Mouse (Mus musculus) heart, embryonic 11.5 days (tissue): ENCODE results near the gene Plpp3. TPM values are rescaled to one million over a fixed set of nuclear protein-coding genes. Genes with fewer than 3 reads are reported as not detected.

ENCODE experiments used
- ATAC-seq: fragments of 200-750 bp; cut with Nextera tagmentation; replicated peaks from 2 replicates; pipeline ENCODE4 v1.8.0; 2017; ENCODE audit warnings: moderate library complexity; ENCODE audit not compliant: insufficient number of reproducible peaks, low FRiP score, low TSS enrichment
- H3K27ac ChIP-seq: fragments of 300-500 bp; sonication (generic); 2 replicates; pipeline ENCODE4 v1.5.1; 2014; ENCODE audit warnings: mild to moderate bottlenecking, low read depth, low read length
- H3K27me3 ChIP-seq: fragments of 300-500 bp; sonication (generic); 2 replicates; pipeline ENCODE4 v1.6.1; 2014; ENCODE audit warnings: mild to moderate bottlenecking, low read length, mixed read lengths; ENCODE audit not compliant: control insufficient read depth, insufficient read depth
- H3K36me3 ChIP-seq: fragments of 300-500 bp; sonication (generic); 2 replicates; pipeline ENCODE4 v1.6.1; 2014; ENCODE audit warnings: mild to moderate bottlenecking, low read length, moderate library complexity, mixed read lengths; ENCODE audit not compliant: control insufficient read depth, insufficient read depth
- H3K4me1 ChIP-seq: fragments of 300-500 bp; sonication (generic); 2 replicates; pipeline ENCODE4 v1.6.1; 2014; ENCODE audit warnings: low read length; ENCODE audit not compliant: control insufficient read depth, insufficient read depth
- H3K4me2 ChIP-seq: fragments of 300-500 bp; sonication (generic); 2 replicates; pipeline ENCODE4 v1.6.1; 2014; ENCODE audit warnings: mild to moderate bottlenecking, moderate library complexity
- H3K4me3 ChIP-seq: fragments of 300-500 bp; sonication (generic); 2 replicates; pipeline ENCODE4 v1.5.1; 2014; ENCODE audit warnings: low read depth, low read length
- H3K9ac ChIP-seq: fragments of 300-500 bp; sonication (generic); 2 replicates; pipeline ENCODE4 v1.6.1; 2014; ENCODE audit warnings: mild to moderate bottlenecking, low read depth, low read length, moderate library complexity
- H3K9me3 ChIP-seq: fragments of 300-500 bp; sonication (generic); replicated peaks from 2 replicates; pipeline ENCODE4 v1.6.1; 2016; ENCODE audit warnings: low read length; ENCODE audit not compliant: control insufficient read depth
- whole genome bisulfite sequencing: fragments of 180-500 bp; shearing (Covaris S2); extraction: QIAGEN DNeasy Blood & Tissue Kit; methylation state at CpG from one replicate; pipeline ENCODE4 v1.1.7; 2014; ENCODE audit not compliant: insufficient replicate concordance; 5-methylcytosine and 5-hydroxymethylcytosine counted together
- polyA plus RNA-seq: library from polyadenylated mRNA; unstranded; fragments of >200 nt; fragmentation: Nextera tagmentation; extraction: Ambion mirVana; gene quantifications from 2 replicates; pipeline ENCODE4 v1.2.1, GENCODE M21; 2014

The Plpp3 gene
- polyA plus RNA-seq, 1 experiment from 2014 or later: 23.8 TPM

- H3K27me3 ChIP-seq: no peaks in the 10 kb centered on the region; the same call in 1 of the 2 replicates
- WGBS: 82% methylated on average over 4 of the region's 4 CpGs
- H3K27ac ChIP-seq: no peak overlapping the region
- H3K4me1 ChIP-seq: peaks cover 12% of the 10 kb centered on the region; the same call in 1 of the 2 replicates
- no peak overlapping the region for H3K9ac ChIP-seq
- no peaks in the 10 kb centered on the region for H3K9me3 ChIP-seq
- H3K36me3 ChIP-seq: no peaks in the 10 kb centered on the region
- no peak overlapping the region for H3K4me3 ChIP-seq
- no peak for ATAC-seq
- no peak overlapping the region for H3K4me2 ChIP-seq
Measured at GRCm38 (mm10) chr4:105254365-105254764, 97.2 kb downstream of the Plpp3 start.

GRCm38 (mm10) chr4:105255185-105255584 is 98.0 kb downstream of the Plpp3 start:
- Histone ChIP-seq H3K4me1 (peaks cover 12% of the 10 kb centered on the region; the same call in 1 of the 2 replicates), H3K27ac (no peak overlapping the region), H3K4me3 (no peak overlapping the region), H3K36me3 (no peaks in the 10 kb centered on the region), H3K9ac (no peak overlapping the region), H3K9me3 (no peaks in the 10 kb centered on the region), H3K27me3 (no peaks in the 10 kb centered on the region; the same call in 1 of the 2 replicates), H3K4me2 (no peak overlapping the region)
- no peak for ATAC-seq
- WGBS: 72% methylated on average over 3 of the region's 3 CpGs

- no peak for ATAC-seq
- WGBS: 73% methylated on average over 11 of the region's 11 CpGs
Measured at GRCm38 (mm10) chr4:105257667-105258560, 100.8 kb downstream of the Plpp3 start.

GRCm38 (mm10) chr4:105260385-105260784 is 103.2 kb downstream of the Plpp3 start:
- H3K27me3 ChIP-seq: no peaks in the 10 kb centered on the region
- no peaks in the 10 kb centered on the region; the same call in 1 of the 2 replicates for H3K4me1 ChIP-seq
- H3K9me3 ChIP-seq: no peaks in the 10 kb centered on the region
- no peak for ATAC-seq
- no peak overlapping the region for H3K9ac ChIP-seq
- no peak overlapping the region for H3K4me2 ChIP-seq
- H3K36me3 ChIP-seq: no peaks in the 10 kb centered on the region
- H3K27ac ChIP-seq: no peak overlapping the region
- H3K4me3 ChIP-seq: no peak overlapping the region
- 34% methylated on average over 2 of the region's 2 CpGs for WGBS

More at GRCm38 (mm10) chr4:105257667-105258560, 100.8 kb downstream of the Plpp3 start:
- Histone ChIP-seq H3K9me3 (no peaks in the 10 kb centered on the region), H3K27me3 (no peaks in the 10 kb centered on the region), H3K36me3 (no peaks in the 10 kb centered on the region), H3K4me2 (no peak overlapping the region), H3K9ac (no peak overlapping the region), H3K4me1 (peaks cover 11% of the 10 kb centered on the region), H3K4me3 (no peak overlapping the region), H3K27ac (no peak overlapping the region)

- ATAC-seq: no peak
- no peak overlapping the region for H3K4me2 ChIP-seq
- no peaks in the 10 kb centered on the region; the same call in 1 of the 2 replicates for H3K4me1 ChIP-seq
- H3K4me3 ChIP-seq: no peak overlapping the region
- no peaks in the 10 kb centered on the region for H3K36me3 ChIP-seq
- WGBS: 49% methylated on average over 9 of the region's 9 CpGs
- no peak overlapping the region for H3K27ac ChIP-seq
- H3K9ac ChIP-seq: no peak overlapping the region
- H3K27me3 ChIP-seq: no peaks in the 10 kb centered on the region
- no peaks in the 10 kb centered on the region for H3K9me3 ChIP-seq
Measured at GRCm38 (mm10) chr4:105260893-105261769, 104.0 kb downstream of the Plpp3 start.

- WGBS: 72% methylated on average over 12 of the region's 12 CpGs
- H3K9ac ChIP-seq: no peak overlapping the region
- no peak overlapping the region for H3K4me2 ChIP-seq
- no peaks in the 10 kb centered on the region for H3K27me3 ChIP-seq
- no peak overlapping the region for H3K27ac ChIP-seq
- no peaks in the 10 kb centered on the region for H3K36me3 ChIP-seq
- H3K9me3 ChIP-seq: no peaks in the 10 kb centered on the region
- ATAC-seq: no peak
- no peaks in the 10 kb centered on the region; the same call in 1 of the 2 replicates for H3K4me1 ChIP-seq
- no peak overlapping the region for H3K4me3 ChIP-seq
Measured at GRCm38 (mm10) chr4:105262358-105262757, 105.2 kb downstream of the Plpp3 start.

- no peak overlapping the region for H3K4me2 ChIP-seq
- no peaks in the 10 kb centered on the region for H3K9me3 ChIP-seq
- H3K4me1 ChIP-seq: no peaks in the 10 kb centered on the region; the same call in 1 of the 2 replicates
- H3K36me3 ChIP-seq: no peaks in the 10 kb centered on the region
- no peaks in the 10 kb centered on the region for H3K27me3 ChIP-seq
- 87% methylated on average over 8 of the region's 8 CpGs for WGBS
- H3K27ac ChIP-seq: no peak overlapping the region
- no peak overlapping the region for H3K4me3 ChIP-seq
- no peak for ATAC-seq
- no peak overlapping the region for H3K9ac ChIP-seq
Measured at GRCm38 (mm10) chr4:105263600-105263999, 106.5 kb downstream of the Plpp3 start.

- no peaks in the 10 kb centered on the region for H3K36me3 ChIP-seq
- H3K4me3 ChIP-seq: no peak overlapping the region
- H3K27me3 ChIP-seq: no peaks in the 10 kb centered on the region
- no peaks in the 10 kb centered on the region for H3K9me3 ChIP-seq
- H3K4me1 ChIP-seq: no peaks in the 10 kb centered on the region; the same call in 1 of the 2 replicates
- H3K27ac ChIP-seq: no peak overlapping the region
- H3K9ac ChIP-seq: no peak overlapping the region
- H3K4me2 ChIP-seq: no peak overlapping the region
- WGBS: 76% methylated on average over 8 of the region's 8 CpGs
- ATAC-seq: no peak
Measured at GRCm38 (mm10) chr4:105265041-105265440, 107.9 kb downstream of the Plpp3 start.
